Mouse (Mus musculus) ovary, postnatal 36 days (tissue): ENCODE measurements at regions not wholly inside any gene's neighbourhood (a gene's known extent, or its start where the extent isn't known, plus 50 kb on each side); places are given as distances from the start of the nearest gene placed in this dataset.

Experiments
- DNase-seq: peaks from one replicate; pipeline ENCODE4 v3.0.0; 2022; ENCODE audit warnings: low spot score, mixed read lengths

- no peak for DNase-seq
These were observed 50.8 kb upstream of the Sgk1 start for GRCm38 (mm10) chr10:21831002-21831696.
